22 mouse cellular contexts compared by ENCODE assay signal in the genomic region with DNA sequence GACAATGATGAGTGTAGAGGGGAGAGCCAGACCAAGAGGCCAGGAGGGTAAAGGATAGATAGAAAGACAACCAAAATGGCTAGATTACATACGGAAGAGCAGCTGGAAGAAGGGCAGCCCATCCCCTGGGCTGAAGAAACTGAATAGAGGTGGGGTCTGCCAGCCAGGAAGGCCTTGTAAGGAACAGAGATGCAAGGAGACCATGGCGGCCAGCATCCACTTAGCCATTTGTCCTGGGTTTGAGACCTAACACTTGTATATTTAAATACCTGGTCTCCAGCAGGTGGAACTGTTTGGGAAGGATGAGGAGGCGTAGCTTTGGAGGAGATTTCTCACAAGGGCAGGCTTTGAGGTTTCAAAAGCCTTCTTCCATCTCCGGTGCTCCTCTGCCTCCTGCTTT. TPM values are rescaled to one million over a fixed set of nuclear protein-coding genes. Genes with fewer than 3 reads are reported as not detected.
DNase-seq lines count a peak whose midpoint lies in the region; TF ChIP-seq lines count a peak whose summit lies in the region.
"Had no signal": no experiment of that assay in that cellular context is flagged by ENCODE, and none has a peak within 500 bp of the region (broad histone marks: within the 10 kb centered on the region; RNA-seq: fewer than 3 reads in every experiment).

No protein-coding gene starts in this region.

- DNase-seq in heart, adult 11 months: peak; percentile 55
- no peak for DNase-seq in heart, adult 2 months
- DNase-seq in thymus, adult 2 months: peak; percentile 0
- DNase-seq in thymus, adult 18-20 months: no peak
- peak; percentile 3 for DNase-seq in thymus, postnatal 4 days
- no peak for DNase-seq in thymus, postnatal 36 days
- DNase-seq: adrenal gland, adult 8-10 months; adrenal gland, postnatal 14 days; adrenal gland, postnatal 36 days; B cell, adult 2 months; cerebellum, adult 11-12 months; cerebellum, adult 2 months; cerebellum, adult 9-10 months; cerebellum, postnatal 10 days; cerebellum, postnatal 25 days had no signal

- no peaks in the 10 kb centered on the region for H3K4me1 ChIP-seq in heart, adult 2 months (ENCODE audit: control insufficient read depth, insufficient read depth, low read length)
- peaks cover 7% of the 10 kb centered on the region for H3K4me1 ChIP-seq in thymus, adult 2 months (replicated peaks; ENCODE audit: control insufficient read depth, insufficient read depth, low read length)
- H3K4me1 ChIP-seq: embryonic facial prominence, embryonic 10.5 days; embryonic facial prominence, embryonic 12.5 days; forebrain, embryonic 13.5 days; forebrain, embryonic 15.5 days had no signal

- no peaks in the 10 kb centered on the region for H3K27me3 ChIP-seq in heart, adult 2 months (ENCODE audit: control insufficient read depth, insufficient read depth, low read length)
- H3K27me3 ChIP-seq in thymus, adult 2 months (ENCODE audit: control insufficient read depth, insufficient read depth, low read length): no peaks in the 10 kb centered on the region
- H3K27me3 ChIP-seq: CH12.LX; embryonic facial prominence, embryonic 12.5 days; forebrain, embryonic 13.5 days; forebrain, embryonic 15.5 days; Patski had no signal

- TF ChIP-seq POLR2A in heart, adult 2 months (IDR thresholded peaks at IDR 0.05; ENCODE audit: insufficient read depth, low read depth, low read length): no peak
- no peak for TF ChIP-seq POLR2A in thymus, adult 2 months (IDR thresholded peaks at IDR 0.05; ENCODE audit: control insufficient read depth, extremely low read depth, insufficient read depth, low read length, poor library complexity)

- no peak overlapping the region for H3K27ac ChIP-seq in heart, adult 2 months
- H3K27ac ChIP-seq in thymus, adult 2 months (ENCODE audit: control insufficient read depth, insufficient read depth, low read length): no peak overlapping the region
- H3K27ac ChIP-seq: embryonic facial prominence, embryonic 10.5 days; embryonic facial prominence, embryonic 12.5 days; forebrain, embryonic 13.5 days; forebrain, embryonic 15.5 days had no signal

- 82% methylated on average over 4 of the region's 4 CpGs for WGBS in heart, adult 2 months
- 96% methylated on average over 4 of the region's 4 CpGs for WGBS in thymus, adult 2 months

- TF ChIP-seq CTCF in heart, adult 2 months (IDR thresholded peaks at IDR 0.05): no peak
- TF ChIP-seq CTCF in thymus, adult 2 months (IDR thresholded peaks at IDR 0.05; ENCODE audit: borderline replicate concordance, control insufficient read depth, extremely low read depth, insufficient read depth, low read length, poor library complexity): no peak

- H3K36me3 ChIP-seq in heart, adult 2 months (ENCODE audit: control insufficient read depth, insufficient read depth, low read length): no peaks in the 10 kb centered on the region
- H3K36me3 ChIP-seq in thymus, adult 2 months (ENCODE audit: control insufficient read depth, insufficient read depth, low read length): no peaks in the 10 kb centered on the region
- H3K36me3 ChIP-seq: embryonic facial prominence, embryonic 10.5 days; embryonic facial prominence, embryonic 12.5 days; forebrain, embryonic 15.5 days; G1E had no signal

- no peak overlapping the region for H3K4me3 ChIP-seq in heart, adult 2 months
- no peak overlapping the region for H3K4me3 ChIP-seq in thymus, adult 2 months (ENCODE audit: control insufficient read depth, insufficient read depth, low read length)
- H3K4me3 ChIP-seq: embryonic facial prominence, embryonic 10.5 days; embryonic facial prominence, embryonic 12.5 days; forebrain, embryonic 13.5 days; forebrain, embryonic 15.5 days had no signal

- H3K9ac ChIP-seq in heart, adult 2 months (ENCODE audit: low read depth, low read length): no peak overlapping the region
- H3K9ac ChIP-seq: embryonic facial prominence, embryonic 12.5 days; forebrain, embryonic 13.5 days; forebrain, embryonic 15.5 days had no signal

- H3K79me2 ChIP-seq in heart, adult 2 months (replicated peaks; ENCODE audit: control insufficient read depth, insufficient read depth, low read length): no peaks in the 10 kb centered on the region

- intact Hi-C loops in heart, adult 2 months (cut with DNase I): no loop called here

- no peak for TF ChIP-seq EP300 in heart, adult 2 months (IDR thresholded peaks at IDR 0.05; ENCODE audit: insufficient read depth, low read depth, low read length)

RNA-seq across cellular contexts. Expression of a gene that starts 29.9 kb away (rescaled TPM):
- total RNA-seq in heart, adult 2 months (2021): not detected
- polyA plus RNA-seq in heart, adult 2 months (2012; rRNA removed): 0.06 TPM in 2 replicates
- polyA plus RNA-seq in thymus, adult 2 months (2012; rRNA removed): 1.7 and 2.3 TPM in 2 replicates
- total RNA-seq: adrenal gland, postnatal 14 days; adrenal gland, postnatal 36 days had no signal
- polyA plus RNA-seq: cerebellum, adult 2 months; G1E had no signal

Comparison
In these comparisons a context has a peak if more than half of its experiments do, and no peak if none do; other contexts are left out.
1. DNase-seq: peak in heart, adult 11 months (single experiment), thymus, adult 2 months (single experiment) and thymus, postnatal 4 days (single experiment); none in heart, adult 2 months (0 of 2), thymus, adult 18-20 months (0 of 2) and thymus, postnatal 36 days (0 of 2).